Mouse (Mus musculus): ENCODE data around the gene Ppm1h. TPM values are rescaled to one million over a fixed set of nuclear protein-coding genes. Genes with fewer than 3 reads are reported as not detected.
A peak's percentile ranks its signal among the peaks of the same experiment; 100 is the strongest.

Gene Ppm1h
- polyA plus RNA-seq, 1 experiment from 2014 or later, result 3.6 TPM

GRCm38 (mm10) chr10:122793193-122793592 is 114.6 kb downstream of the Ppm1h start:
- Histone ChIP-seq H3K4me2 (ENCODE audit: low read depth, low read length, severe bottlenecking) (no peak overlapping the region), H3K9ac (ENCODE audit: low read length) (no peak overlapping the region), H3K27ac (ENCODE audit: low read depth, low read length) (no peak overlapping the region), H3K36me3 (ENCODE audit: control insufficient read depth, insufficient read depth, low read length) (no peaks in the 10 kb centered on the region), H3K4me1 (replicated peaks; ENCODE audit: control insufficient read depth, insufficient read depth, low read length) (0 out of 2 replicates have a peak, but pooled peaks cover 3% of the 10 kb centered on the region), H3K27me3 (ENCODE audit: control insufficient read depth, insufficient read depth, low read length) (no peaks in the 10 kb centered on the region), H3K4me3 (ENCODE audit: low read depth, low read length) (no peak overlapping the region), H3K9me3 (ENCODE audit: control insufficient read depth, low read length) (no peaks in the 10 kb centered on the region)
- no peak for DNase-seq (ENCODE audit: low spot score)
- ATAC-seq (replicated peaks; ENCODE audit: low FRiP score), result no peak; the same call in 1 of the 2 replicates
- WGBS, result 22% methylated on average over 11 of the region's 11 CpGs

DNA sequence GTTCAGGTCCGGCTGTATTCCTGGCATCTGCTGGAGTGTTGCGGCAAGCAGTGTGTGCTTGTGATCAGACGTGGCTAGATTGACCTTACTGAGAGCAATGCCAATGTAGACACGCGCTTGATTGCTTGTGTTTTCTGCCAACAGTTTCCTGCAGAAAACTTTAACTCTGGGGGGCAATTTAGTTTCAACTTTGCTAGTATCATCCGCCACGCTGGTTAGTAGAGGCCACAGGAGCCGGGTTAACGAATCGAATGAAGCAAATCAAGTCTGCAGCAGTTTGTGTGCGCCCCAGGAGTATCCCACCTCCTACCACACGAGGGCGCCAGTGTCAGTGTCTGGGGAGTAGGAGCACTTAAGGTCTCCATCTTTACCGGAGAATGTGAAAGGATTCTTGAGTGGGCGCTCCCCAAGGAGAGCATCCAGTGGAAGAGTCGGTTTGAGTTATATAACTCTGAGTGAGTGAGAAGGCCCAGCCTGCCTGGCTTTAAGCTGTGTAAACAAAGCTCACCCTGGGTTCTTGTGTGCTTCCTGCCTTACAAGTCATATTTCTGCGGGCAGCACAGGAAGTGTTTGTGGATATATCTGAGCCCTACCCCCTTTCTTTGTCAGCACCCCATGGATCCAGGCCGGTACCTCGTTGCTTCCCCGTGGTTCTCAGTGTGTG is 115.8 kb downstream of the Ppm1h start:
- WGBS, result 35% methylated on average over 20 of the region's 20 CpGs

GRCm38 (mm10) chr10:122797955-122798354 is 119.4 kb downstream of the Ppm1h start:
- Histone ChIP-seq H3K4me3 (ENCODE audit: low read depth, low read length) (no peak overlapping the region), H3K27ac (ENCODE audit: low read depth, low read length) (no peak overlapping the region), H3K9me3 (ENCODE audit: control insufficient read depth, low read length) (no peaks in the 10 kb centered on the region), H3K9ac (ENCODE audit: low read length) (no peak overlapping the region), H3K4me1 (replicated peaks; ENCODE audit: control insufficient read depth, insufficient read depth, low read length) (0 out of 2 replicates have a peak, but pooled peaks cover 3% of the 10 kb centered on the region), H3K36me3 (ENCODE audit: control insufficient read depth, insufficient read depth, low read length) (no peaks in the 10 kb centered on the region), H3K27me3 (ENCODE audit: control insufficient read depth, insufficient read depth, low read length) (no peaks in the 10 kb centered on the region), H3K4me2 (ENCODE audit: low read depth, low read length, severe bottlenecking) (no peak overlapping the region)
- DNase-seq (ENCODE audit: low spot score) (no peak), ATAC-seq (replicated peaks; ENCODE audit: low FRiP score) (no peak)
- 89% methylated on average over 6 of the region's 6 CpGs for WGBS

More for the DNA sequence above, 115.8 kb downstream of the Ppm1h start:
- Histone ChIP-seq H3K4me2 (ENCODE audit: low read depth, low read length, severe bottlenecking) (no peak overlapping the region), H3K4me1 (replicated peaks; ENCODE audit: control insufficient read depth, insufficient read depth, low read length) (0 out of 2 replicates have a peak, but pooled peaks cover 3% of the 10 kb centered on the region), H3K9me3 (ENCODE audit: control insufficient read depth, low read length) (no peaks in the 10 kb centered on the region), H3K9ac (ENCODE audit: low read length) (no peak overlapping the region), H3K36me3 (ENCODE audit: control insufficient read depth, insufficient read depth, low read length) (no peaks in the 10 kb centered on the region), H3K27ac (ENCODE audit: low read depth, low read length) (no peak overlapping the region), H3K27me3 (ENCODE audit: control insufficient read depth, insufficient read depth, low read length) (no peaks in the 10 kb centered on the region), H3K4me3 (ENCODE audit: low read depth, low read length) (no peak overlapping the region)
- DNase-seq (ENCODE audit: low spot score) (peak; percentile 92), ATAC-seq (replicated peaks; ENCODE audit: low FRiP score) (peak; percentile 35; the same call in 1 of the 2 replicates)

DNA sequence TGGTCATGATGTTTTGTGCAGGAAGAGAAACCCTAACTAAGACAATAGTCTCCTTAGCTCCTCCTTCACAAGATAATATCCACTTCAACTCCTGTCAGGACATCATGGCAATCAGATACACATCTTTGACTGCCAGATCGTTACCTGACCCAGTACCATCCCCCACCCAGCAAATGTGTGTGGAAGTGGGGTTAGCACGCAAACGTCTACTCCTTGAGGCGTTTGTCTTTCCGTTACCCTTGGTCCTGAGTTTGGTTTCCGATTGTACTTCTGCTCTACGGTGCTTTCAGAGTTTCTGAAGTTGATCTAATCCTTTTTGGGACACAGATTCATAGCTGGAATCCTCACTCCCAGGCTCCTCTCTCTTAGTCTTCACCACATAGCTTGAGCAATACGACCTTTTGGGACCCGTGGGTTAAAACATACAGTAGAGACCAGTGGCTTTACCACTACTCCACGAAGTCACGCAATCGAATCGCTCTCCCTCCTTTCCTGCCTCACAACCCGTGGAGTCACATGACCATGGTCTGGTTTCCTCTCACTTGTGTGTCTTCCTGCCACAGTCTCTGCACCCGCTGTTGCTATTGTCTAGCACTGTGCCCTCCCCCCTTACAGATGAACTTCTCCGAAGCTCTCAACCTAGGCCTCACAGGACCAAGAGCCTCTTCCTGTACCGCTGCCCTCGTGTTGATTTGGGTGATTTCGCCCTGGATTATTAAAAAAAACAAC is 121.6 kb downstream of the Ppm1h start:
- Histone ChIP-seq H3K4me2 (ENCODE audit: low read depth, low read length, severe bottlenecking) (no peak overlapping the region), H3K9me3 (ENCODE audit: control insufficient read depth, low read length) (peaks cover 3% of the 10 kb centered on the region; the same call in 1 of the 2 replicates), H3K27ac (ENCODE audit: low read depth, low read length) (no peak overlapping the region), H3K4me1 (replicated peaks; ENCODE audit: control insufficient read depth, insufficient read depth, low read length) (no peaks in the 10 kb centered on the region), H3K9ac (ENCODE audit: low read length) (no peak overlapping the region), H3K4me3 (ENCODE audit: low read depth, low read length) (no peak overlapping the region), H3K36me3 (ENCODE audit: control insufficient read depth, insufficient read depth, low read length) (no peaks in the 10 kb centered on the region), H3K27me3 (ENCODE audit: control insufficient read depth, insufficient read depth, low read length) (no peaks in the 10 kb centered on the region)
- ATAC-seq (replicated peaks; ENCODE audit: low FRiP score) (no peak), DNase-seq (ENCODE audit: low spot score) (no peak)
- 91% methylated on average over 19 of the region's 19 CpGs for WGBS

DNA sequence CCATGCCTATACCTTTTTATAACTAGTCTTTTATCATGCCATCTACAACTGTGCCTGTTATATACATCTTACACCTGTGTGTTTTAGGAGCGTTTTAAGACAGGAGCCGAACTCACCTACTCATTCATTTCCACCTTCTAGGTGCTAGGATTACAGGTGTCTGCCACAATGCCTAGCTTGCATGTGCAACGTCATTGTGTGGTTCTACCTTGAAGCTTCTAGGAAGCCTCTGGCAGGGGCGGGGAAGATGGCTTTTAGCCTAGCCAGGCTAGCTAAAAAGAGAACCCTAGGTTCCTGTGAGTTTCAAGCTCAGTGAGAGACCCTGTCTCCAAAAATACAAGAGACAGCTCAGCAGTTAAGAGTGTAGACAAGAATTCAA is 122.2 kb downstream of the Ppm1h start:
- Histone ChIP-seq H3K9ac (ENCODE audit: low read length) (no peak overlapping the region), H3K4me2 (ENCODE audit: low read depth, low read length, severe bottlenecking) (no peak overlapping the region), H3K27ac (ENCODE audit: low read depth, low read length) (no peak overlapping the region), H3K36me3 (ENCODE audit: control insufficient read depth, insufficient read depth, low read length) (no peaks in the 10 kb centered on the region), H3K27me3 (ENCODE audit: control insufficient read depth, insufficient read depth, low read length) (no peaks in the 10 kb centered on the region), H3K4me3 (ENCODE audit: low read depth, low read length) (no peak overlapping the region), H3K4me1 (replicated peaks; ENCODE audit: control insufficient read depth, insufficient read depth, low read length) (no peaks in the 10 kb centered on the region), H3K9me3 (ENCODE audit: control insufficient read depth, low read length) (peaks cover 3% of the 10 kb centered on the region; the same call in 1 of the 2 replicates)
- DNase-seq (ENCODE audit: low spot score), result no peak
- WGBS, result 89% methylated on average over 4 of the region's 4 CpGs
- no peak for ATAC-seq (replicated peaks; ENCODE audit: low FRiP score)

DNA sequence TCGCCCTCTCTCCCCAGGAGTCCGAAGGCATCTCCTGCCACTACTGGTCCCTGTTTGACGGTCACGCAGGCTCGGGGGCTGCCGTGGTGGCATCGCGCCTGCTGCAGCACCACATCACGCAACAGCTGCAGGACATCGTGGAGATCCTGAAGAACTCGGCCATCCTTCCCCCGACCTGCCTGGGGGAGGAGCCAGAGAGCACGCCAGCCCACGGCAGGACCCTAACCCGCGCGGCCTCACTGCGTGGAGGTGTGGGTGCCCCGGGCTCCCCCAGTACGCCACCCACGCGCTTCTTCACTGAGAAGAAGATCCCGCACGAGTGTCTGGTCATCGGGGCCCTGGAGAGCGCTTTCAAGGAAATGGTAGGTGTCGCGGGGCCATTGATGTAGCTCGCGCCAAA is 123.7 kb downstream of the Ppm1h start:
- peak overlapping the region; percentile 45 for H3K4me2 ChIP-seq (ENCODE audit: low read depth, low read length, severe bottlenecking)
- H3K9ac ChIP-seq (ENCODE audit: low read length), result 0 out of 2 replicates have a peak overlapping the region, but pooled peaks have one; percentile 9
- H3K27ac ChIP-seq (ENCODE audit: low read depth, low read length), result no peak overlapping the region
- H3K4me1 ChIP-seq (replicated peaks; ENCODE audit: control insufficient read depth, insufficient read depth, low read length), result peaks cover under 1% of the 10 kb centered on the region; the same call in 1 of the 2 replicates
- DNase-seq (ENCODE audit: low spot score), result peak; percentile 67
- no peaks in the 10 kb centered on the region for H3K36me3 ChIP-seq (ENCODE audit: control insufficient read depth, insufficient read depth, low read length)
- peak; percentile 35 for ATAC-seq (replicated peaks; ENCODE audit: low FRiP score)
- peaks cover 3% of the 10 kb centered on the region; the same call in 1 of the 2 replicates for H3K9me3 ChIP-seq (ENCODE audit: control insufficient read depth, low read length)
- 39% methylated on average over 30 of the region's 30 CpGs for WGBS
- peak overlapping the region; percentile 11; the same call in 1 of the 2 replicates for H3K4me3 ChIP-seq (ENCODE audit: low read depth, low read length)
- no peaks in the 10 kb centered on the region for H3K27me3 ChIP-seq (ENCODE audit: control insufficient read depth, insufficient read depth, low read length)

- Histone ChIP-seq H3K9me3 (ENCODE audit: control insufficient read depth, low read length) (peaks cover 3% of the 10 kb centered on the region; the same call in 1 of the 2 replicates), H3K27ac (ENCODE audit: low read depth, low read length) (no peak overlapping the region), H3K4me1 (replicated peaks; ENCODE audit: control insufficient read depth, insufficient read depth, low read length) (peaks cover 3% of the 10 kb centered on the region; the same call in 1 of the 2 replicates), H3K9ac (ENCODE audit: low read length) (no peak overlapping the region), H3K4me2 (ENCODE audit: low read depth, low read length, severe bottlenecking) (no peak overlapping the region), H3K4me3 (ENCODE audit: low read depth, low read length) (no peak overlapping the region), H3K36me3 (ENCODE audit: control insufficient read depth, insufficient read depth, low read length) (no peaks in the 10 kb centered on the region), H3K27me3 (ENCODE audit: control insufficient read depth, insufficient read depth, low read length) (no peaks in the 10 kb centered on the region)
- DNase-seq (ENCODE audit: low spot score) (no peak), ATAC-seq (replicated peaks; ENCODE audit: low FRiP score) (0 out of 2 replicates have a peak, but pooled peaks have one; percentile 16)
- WGBS, result 45% methylated on average over 7 of the region's 7 CpGs
Measured at GRCm38 (mm10) chr10:122802901-122803300, 124.3 kb downstream of the Ppm1h start.

GRCm38 (mm10) chr10:122803906-122804305 is 125.3 kb downstream of the Ppm1h start:
- H3K4me2 ChIP-seq (ENCODE audit: low read depth, low read length, severe bottlenecking), result no peak overlapping the region
- H3K36me3 ChIP-seq (ENCODE audit: control insufficient read depth, insufficient read depth, low read length), result no peaks in the 10 kb centered on the region
- H3K27ac ChIP-seq (ENCODE audit: low read depth, low read length), result no peak overlapping the region
- H3K9ac ChIP-seq (ENCODE audit: low read length), result no peak overlapping the region
- H3K27me3 ChIP-seq (ENCODE audit: control insufficient read depth, insufficient read depth, low read length), result no peaks in the 10 kb centered on the region
- H3K4me3 ChIP-seq (ENCODE audit: low read depth, low read length), result no peak overlapping the region
- WGBS, result 14% methylated on average over 7 of the region's 7 CpGs
- no peak for ATAC-seq (replicated peaks; ENCODE audit: low FRiP score)
- H3K9me3 ChIP-seq (ENCODE audit: control insufficient read depth, low read length), result peaks cover 3% of the 10 kb centered on the region; the same call in 1 of the 2 replicates
- DNase-seq (ENCODE audit: low spot score), result peak; percentile 87
- peaks cover 3% of the 10 kb centered on the region; the same call in 1 of the 2 replicates for H3K4me1 ChIP-seq (replicated peaks; ENCODE audit: control insufficient read depth, insufficient read depth, low read length)

All from forebrain, embryonic 11.5 days (tissue).